Mouse (Mus musculus) heart, embryonic 16.5 days (tissue): ENCODE measurements around the gene P4ha2. TPM values are rescaled to one million over a fixed set of nuclear protein-coding genes. Genes with fewer than 3 reads are reported as not detected.

ENCODE experiments used
- ATAC-seq: fragments of 200-750 bp; cut with Nextera tagmentation; replicated peaks from 2 replicates; pipeline ENCODE4 v1.8.0; 2017; ENCODE audit warnings: moderate number of reproducible peaks; ENCODE audit not compliant: insufficient read depth, low FRiP score; ENCODE audit errors: extremely low read depth
- H3K27ac ChIP-seq: fragments of 300-500 bp; sonication (generic); 2 replicates; pipeline ENCODE4 v1.5.1; 2014; ENCODE audit warnings: mild to moderate bottlenecking, low read length, control low read depth, moderate library complexity
- H3K27me3 ChIP-seq: fragments of 300-500 bp; sonication (generic); 2 replicates; pipeline ENCODE4 v1.6.1; 2014; ENCODE audit warnings: low read length, mixed read lengths; ENCODE audit not compliant: control insufficient read depth, insufficient read depth
- H3K36me3 ChIP-seq: fragments of 300-500 bp; sonication (generic); 2 replicates; pipeline ENCODE4 v1.6.1; 2014; ENCODE audit not compliant: control insufficient read depth, insufficient read depth
- H3K4me1 ChIP-seq: fragments of 300-500 bp; sonication (generic); 2 replicates; pipeline ENCODE4 v1.6.1; 2014; ENCODE audit warnings: low read length, mixed read lengths; ENCODE audit not compliant: control insufficient read depth, insufficient read depth
- H3K4me2 ChIP-seq: fragments of 300-500 bp; sonication (generic); 2 replicates; pipeline ENCODE4 v1.6.1; 2014; ENCODE audit warnings: low read depth, mild to moderate bottlenecking, control low read depth, low read length
- H3K4me3 ChIP-seq: fragments of 300-500 bp; sonication (generic); 2 replicates; pipeline ENCODE4 v1.5.1; 2014; ENCODE audit warnings: mild to moderate bottlenecking, control low read depth, low read length
- H3K9ac ChIP-seq: fragments of 300-500 bp; sonication (generic); 2 replicates; pipeline ENCODE4 v1.6.1; 2014; ENCODE audit warnings: low read length, control low read depth
- H3K9me3 ChIP-seq: fragments of 300-500 bp; sonication (generic); replicated peaks from 2 replicates; pipeline ENCODE4 v1.6.1; 2016; ENCODE audit warnings: low read length; ENCODE audit not compliant: control insufficient read depth
- WGBS: fragments of 180-500 bp; shearing (Covaris S2); extraction: QIAGEN DNeasy Blood & Tissue Kit; methylation state at CpG from one replicate; pipeline ENCODE4 v1.1.7; 2014; 5-methylcytosine and 5-hydroxymethylcytosine counted together
- polyA plus RNA-seq: library from polyadenylated mRNA; unstranded; fragments of >200 nt; fragmentation: Nextera tagmentation; extraction: Ambion mirVana; gene quantifications from 2 replicates; pipeline ENCODE4 v1.2.1, GENCODE M21; 2015

Gene P4ha2
- polyA plus RNA-seq, 1 experiment from 2014 or later: 53.3 TPM

GRCm38 (mm10) chr11:54058643-54059042, 41.3 kb upstream of the P4ha2 start:
- ATAC-seq: no peak
- Histone ChIP-seq H3K9me3 (no peaks in the 10 kb centered on the region), H3K9ac (no peak overlapping the region), H3K4me2 (no peak overlapping the region), H3K27me3 (no peaks in the 10 kb centered on the region), H3K36me3 (no peaks in the 10 kb centered on the region), H3K4me3 (no peak overlapping the region), H3K27ac (no peak overlapping the region), H3K4me1 (peaks cover 27% of the 10 kb centered on the region)
- 22% methylated on average over 6 of the region's 6 CpGs for whole genome bisulfite sequencing

DNA sequence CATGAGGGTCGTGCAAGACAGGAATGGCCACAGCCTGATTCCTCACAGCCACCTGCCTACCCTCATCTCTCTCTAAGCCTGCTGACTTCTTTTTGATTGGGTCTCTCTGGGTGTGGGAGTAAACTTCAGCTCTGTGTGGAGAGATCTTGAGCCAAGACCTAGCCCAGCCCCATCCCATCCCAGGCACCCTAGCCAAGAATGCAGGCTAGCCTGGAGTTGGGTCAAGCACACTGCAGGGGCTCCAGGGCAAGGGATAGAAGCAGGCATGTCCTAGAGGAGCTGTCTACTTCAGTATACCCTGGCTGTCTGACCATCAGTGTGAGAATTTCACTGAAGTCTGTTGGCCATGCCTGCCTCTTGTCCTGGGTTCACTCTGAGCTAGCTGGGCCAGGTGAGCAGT, 40.4 kb upstream of the P4ha2 start:
- Histone ChIP-seq H3K36me3 (no peaks in the 10 kb centered on the region), H3K4me2 (no peak overlapping the region), H3K4me1 (peaks cover 30% of the 10 kb centered on the region), H3K9ac (no peak overlapping the region), H3K9me3 (no peaks in the 10 kb centered on the region), H3K27ac (no peak overlapping the region), H3K4me3 (no peak overlapping the region), H3K27me3 (no peaks in the 10 kb centered on the region)
- 63% methylated on average over 1 of the region's 1 CpGs for WGBS
- no peak for ATAC-seq

- peaks cover 36% of the 10 kb centered on the region for H3K4me1 ChIP-seq
Measured at GRCm38 (mm10) chr11:54060316-54060715, 39.6 kb upstream of the P4ha2 start.

DNA sequence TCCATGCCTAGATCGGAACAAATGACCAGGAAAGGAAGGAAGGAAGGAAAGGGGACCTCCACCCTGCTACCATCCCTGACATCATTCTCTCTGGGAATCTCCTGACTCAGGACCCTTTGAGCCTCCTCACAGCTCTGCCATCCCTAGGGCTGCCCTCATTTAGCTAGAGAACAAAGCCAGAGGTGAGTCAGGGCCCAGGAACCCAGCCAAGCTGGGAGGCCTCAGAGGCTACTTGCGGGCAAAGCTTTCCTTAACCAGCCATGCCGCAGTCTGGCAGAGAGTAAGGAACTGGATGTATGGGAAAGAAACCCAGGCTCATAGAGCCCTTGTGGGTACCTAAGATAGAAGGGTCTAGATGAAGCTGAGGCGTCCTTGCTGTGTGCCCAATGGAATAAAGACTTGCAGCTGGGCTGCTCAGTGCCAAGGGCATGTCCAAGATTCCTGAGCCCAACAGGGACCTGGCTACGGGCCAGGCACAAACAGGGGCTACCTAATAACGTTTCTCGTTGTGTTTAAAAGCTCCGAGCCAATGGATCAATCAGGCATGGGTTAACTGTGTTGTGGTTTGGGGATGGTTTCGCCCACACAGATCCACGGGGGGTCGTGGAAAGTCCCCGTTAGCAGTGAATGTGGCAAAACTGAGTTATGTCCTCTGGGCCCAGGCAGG, 37.7 kb upstream of the P4ha2 start:
- Histone ChIP-seq H3K4me1 (peaks cover 41% of the 10 kb centered on the region), H3K4me3 (no peak overlapping the region), H3K9ac (peak overlapping the region; percentile 13; the same call in 1 of the 2 replicates), H3K4me2 (no peak overlapping the region), H3K27me3 (no peaks in the 10 kb centered on the region), H3K9me3 (no peaks in the 10 kb centered on the region), H3K36me3 (no peaks in the 10 kb centered on the region), H3K27ac (peak overlapping the region; percentile 52)
- ATAC-seq: no peak
- WGBS: 59% methylated on average over 12 of the region's 12 CpGs

More at GRCm38 (mm10) chr11:54060316-54060715, 39.6 kb upstream of the P4ha2 start:
- Histone ChIP-seq H3K27me3 (no peaks in the 10 kb centered on the region), H3K9ac (no peak overlapping the region), H3K4me2 (no peak overlapping the region), H3K4me3 (no peak overlapping the region), H3K27ac (peak overlapping the region; percentile 15; the same call in 1 of the 2 replicates), H3K9me3 (no peaks in the 10 kb centered on the region), H3K36me3 (no peaks in the 10 kb centered on the region)
- ATAC-seq: no peak
- WGBS: 56% methylated on average over 9 of the region's 9 CpGs

DNA sequence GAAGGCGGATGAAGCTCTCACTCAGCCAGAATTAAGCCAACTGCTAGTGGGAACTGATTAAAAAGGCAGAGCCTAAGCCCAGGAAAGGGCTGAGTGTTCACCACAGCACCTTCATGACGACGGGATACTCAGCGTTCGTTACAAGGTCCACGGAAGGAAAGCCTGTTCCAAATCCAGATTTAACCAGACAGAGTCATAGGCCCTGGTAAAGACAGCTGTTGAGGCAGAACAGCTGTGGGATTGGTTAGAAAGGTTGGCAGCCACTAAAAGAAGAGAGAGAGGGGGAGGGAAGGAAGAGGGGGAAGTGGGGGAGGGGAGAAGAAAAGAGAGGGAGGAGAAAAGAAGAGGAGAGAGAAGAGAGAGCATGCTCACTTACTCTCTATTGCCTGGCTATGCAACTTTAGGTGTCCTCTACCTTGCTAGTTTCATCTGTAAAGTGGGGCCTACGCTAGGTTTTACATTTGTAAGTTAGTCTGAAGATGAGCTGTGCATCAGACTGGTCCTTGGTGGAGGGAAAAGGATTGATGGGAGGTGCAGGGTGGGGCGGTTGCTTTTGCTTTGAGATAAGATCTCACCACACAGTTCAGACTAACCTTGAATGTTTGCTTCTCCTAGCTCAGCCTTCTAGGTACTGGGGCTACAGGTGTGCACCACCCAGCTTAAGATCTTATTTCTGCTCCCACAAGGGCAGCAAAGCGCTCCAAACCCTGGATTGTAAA, 37.0 kb upstream of the P4ha2 start:
- no peaks in the 10 kb centered on the region for H3K36me3 ChIP-seq
- no peak overlapping the region for H3K4me2 ChIP-seq
- no peak for ATAC-seq
- peak overlapping the region; percentile 13; the same call in 1 of the 2 replicates for H3K9ac ChIP-seq
- WGBS: 65% methylated on average over 9 of the region's 9 CpGs
- peaks cover 48% of the 10 kb centered on the region for H3K4me1 ChIP-seq
- no peak overlapping the region for H3K4me3 ChIP-seq
- peak overlapping the region; percentile 52 for H3K27ac ChIP-seq
- no peaks in the 10 kb centered on the region for H3K9me3 ChIP-seq
- H3K27me3 ChIP-seq: peaks cover 3% of the 10 kb centered on the region; the same call in 1 of the 2 replicates

DNA sequence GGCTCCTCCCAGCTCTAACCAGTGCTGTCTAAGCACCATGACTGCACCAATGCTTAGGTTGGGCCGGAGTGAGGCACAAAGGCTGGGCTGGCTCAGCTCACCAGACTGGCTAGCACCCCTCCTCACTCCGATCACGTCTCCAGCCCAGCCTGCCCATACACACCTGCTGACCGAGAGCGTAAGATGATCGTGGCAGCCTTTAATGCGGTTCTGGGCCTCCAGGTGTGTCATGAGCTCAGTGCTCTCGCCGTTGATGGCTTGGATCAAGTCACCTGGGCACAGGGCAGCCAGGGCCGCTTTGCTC, 36.5 kb upstream of the P4ha2 start:
- H3K9ac ChIP-seq: no peak overlapping the region
- H3K36me3 ChIP-seq: no peaks in the 10 kb centered on the region
- H3K4me3 ChIP-seq: no peak overlapping the region
- H3K27me3 ChIP-seq: peaks cover 6% of the 10 kb centered on the region; the same call in 1 of the 2 replicates
- 80% methylated on average over 10 of the region's 10 CpGs for WGBS
- no peaks in the 10 kb centered on the region for H3K9me3 ChIP-seq
- H3K4me1 ChIP-seq: peaks cover 45% of the 10 kb centered on the region
- no peak overlapping the region for H3K4me2 ChIP-seq
- peak overlapping the region; percentile 25; the same call in 1 of the 2 replicates for H3K27ac ChIP-seq
- ATAC-seq: no peak

GRCm38 (mm10) chr11:54064412-54064978, 35.4 kb upstream of the P4ha2 start:
- Histone ChIP-seq H3K4me2 (no peak overlapping the region), H3K9me3 (no peaks in the 10 kb centered on the region), H3K4me3 (no peak overlapping the region), H3K27me3 (peaks cover 6% of the 10 kb centered on the region; the same call in 1 of the 2 replicates), H3K27ac (no peak overlapping the region; the same call in 1 of the 2 replicates), H3K36me3 (no peaks in the 10 kb centered on the region), H3K9ac (no peak overlapping the region), H3K4me1 (peaks cover 39% of the 10 kb centered on the region)
- WGBS: 40% methylated on average over 3 of the region's 3 CpGs
- no peak for ATAC-seq

DNA sequence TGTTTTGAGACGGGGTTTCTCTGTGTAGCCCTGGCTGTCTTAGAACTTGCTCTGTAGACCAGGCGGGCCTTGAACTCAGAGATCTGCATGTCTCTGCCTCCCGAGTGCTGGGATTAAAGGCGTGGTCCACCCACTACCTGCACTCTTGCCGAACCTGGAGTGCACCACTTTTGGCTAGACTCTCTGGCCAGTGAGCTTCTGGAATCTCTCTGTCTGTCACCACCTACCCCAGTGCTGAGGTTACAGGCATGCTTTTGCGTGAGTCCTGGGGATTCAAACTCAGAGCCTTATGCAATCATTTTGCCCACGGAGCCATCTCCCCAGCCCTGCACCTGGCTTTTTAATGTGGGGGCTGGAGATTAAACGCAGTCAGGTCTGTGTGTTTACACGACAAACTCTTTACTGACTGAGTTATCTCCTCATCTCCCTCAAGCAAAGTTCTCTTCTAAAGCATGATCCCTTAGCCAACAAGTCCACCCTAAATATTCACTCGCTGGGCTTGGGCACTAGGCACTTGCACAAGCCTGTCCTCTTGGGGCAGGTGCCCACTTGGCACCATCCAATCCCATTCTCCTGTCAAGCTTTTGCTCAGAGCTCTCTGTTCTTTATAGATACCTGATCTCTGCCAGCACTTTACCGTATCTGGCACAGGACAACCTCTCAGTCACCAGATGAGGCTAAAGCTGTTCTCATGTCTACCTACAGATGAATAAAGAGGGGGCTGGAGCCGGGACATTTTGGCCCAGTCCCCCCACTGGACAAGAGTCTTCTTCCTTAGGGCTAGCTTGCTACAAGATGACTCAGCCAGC, 34.6 kb upstream of the P4ha2 start:
- Histone ChIP-seq H3K27me3 (peaks cover 14% of the 10 kb centered on the region), H3K27ac (no peak overlapping the region), H3K9ac (no peak overlapping the region), H3K4me1 (peaks cover 39% of the 10 kb centered on the region), H3K4me2 (no peak overlapping the region), H3K36me3 (no peaks in the 10 kb centered on the region), H3K4me3 (no peak overlapping the region), H3K9me3 (no peaks in the 10 kb centered on the region)
- 71% methylated on average over 12 of the region's 12 CpGs for WGBS
- ATAC-seq: no peak
